Mouse (Mus musculus): ENCODE measurements around the gene Xpc.
A peak's percentile ranks its signal among the peaks of the same experiment; 100 is the strongest.
"Not testable (repeated sequence)": the region's sequence is repeated elsewhere in the genome, so short reads cannot be mapped to it uniquely, and the experiment has no call there.

Gene Xpc

DNA sequence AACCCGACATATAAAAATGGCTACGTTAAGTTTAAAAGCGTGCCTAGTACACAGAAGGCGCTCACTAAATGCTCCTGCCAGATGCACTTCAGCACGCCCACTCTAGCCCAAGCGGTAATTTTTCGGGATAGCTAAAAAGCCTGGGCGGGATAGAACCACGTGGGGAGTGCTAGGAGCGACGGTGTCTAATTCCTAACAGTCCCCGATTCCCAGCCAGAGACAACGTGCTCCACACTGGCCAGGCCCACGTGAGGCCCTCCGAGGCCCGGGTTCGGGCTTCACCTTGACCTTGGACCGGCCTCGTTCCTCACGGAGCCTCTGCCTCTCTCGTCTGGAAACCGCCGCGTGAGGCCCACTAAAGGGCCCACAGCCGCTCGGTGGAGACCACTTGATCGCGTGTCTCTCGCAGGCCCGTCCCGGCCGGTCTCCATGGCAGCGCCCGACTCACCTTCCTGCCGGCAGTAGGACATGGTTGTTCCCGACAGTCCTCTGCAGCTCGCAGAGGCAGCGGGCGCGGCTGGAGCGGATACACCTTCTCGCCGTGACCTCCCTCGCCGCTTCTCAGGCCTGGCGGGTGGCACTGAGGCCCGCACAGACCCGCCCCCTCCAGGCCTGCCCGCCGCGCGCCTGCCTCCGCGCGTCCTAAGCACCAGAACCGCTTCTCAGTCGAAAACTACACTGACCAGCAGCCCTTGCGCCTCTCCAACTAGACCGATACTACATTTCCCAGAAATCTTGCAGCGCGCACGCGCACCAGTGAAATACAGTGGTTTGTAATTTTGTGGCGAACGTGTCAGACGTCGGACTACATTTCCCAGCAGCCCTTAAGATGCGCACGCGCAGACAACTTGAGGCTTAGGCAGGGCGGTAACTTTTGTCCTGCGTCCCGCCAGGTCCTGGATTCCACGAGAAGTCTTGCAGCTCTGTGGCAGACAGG is 42.6 kb downstream of the Xpc start, which contains the start of the genes Chchd4 and Tmem43:
Gene Chchd4 (minus strand): TSS at position 679 of the 937 bp plus-strand sequence.
Gene Tmem43 (plus strand): TSS at position 836 of the 937 bp plus-strand sequence.
- peak; percentile 98 for DNase-seq (ENCODE audit: low read depth, low spot score)

DNA sequence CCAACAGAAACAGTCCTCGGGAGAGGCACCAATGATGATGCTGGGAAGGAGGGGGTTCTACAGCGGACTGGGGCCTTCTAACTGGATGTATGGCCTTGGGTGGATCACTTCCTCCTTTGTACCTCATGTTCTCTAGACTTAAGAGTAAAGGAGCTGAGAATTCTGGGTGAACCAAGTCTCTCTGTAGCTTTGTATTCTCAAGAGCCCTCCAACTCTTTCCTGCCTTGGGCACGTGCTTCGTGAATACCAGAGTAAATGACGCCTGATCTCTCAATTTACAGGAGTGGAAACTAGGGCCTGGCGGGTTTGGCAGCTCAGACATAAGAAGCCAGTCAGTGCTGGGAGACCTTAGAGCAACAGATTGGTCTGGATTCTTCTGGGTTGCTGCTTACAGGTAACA is 43.4 kb downstream of the Xpc start:
- DNase-seq (ENCODE audit: low read depth, low spot score), result peak; percentile 34

DNA sequence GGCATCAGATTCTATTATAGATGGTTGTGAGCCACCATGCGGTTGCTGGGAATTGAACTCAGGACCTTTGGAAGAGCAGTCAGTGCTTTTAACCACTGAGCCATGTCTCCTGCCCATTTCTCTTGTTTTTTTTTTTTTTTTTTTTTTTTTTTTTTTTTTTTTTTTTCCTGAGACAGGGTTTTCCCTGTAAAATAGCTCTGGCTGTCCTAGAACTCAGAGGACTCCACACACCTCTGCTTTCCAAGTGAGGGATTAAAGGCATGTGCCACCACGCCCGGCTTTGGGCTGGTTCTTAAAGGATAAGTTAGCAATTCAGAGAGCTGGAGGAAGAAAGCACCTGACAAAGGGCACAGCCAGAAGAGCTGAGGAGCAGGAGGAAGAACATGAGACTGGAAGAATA is 44.3 kb downstream of the Xpc start:
- not testable (repeated sequence) for DNase-seq (ENCODE audit: low read depth, low spot score)

DNA sequence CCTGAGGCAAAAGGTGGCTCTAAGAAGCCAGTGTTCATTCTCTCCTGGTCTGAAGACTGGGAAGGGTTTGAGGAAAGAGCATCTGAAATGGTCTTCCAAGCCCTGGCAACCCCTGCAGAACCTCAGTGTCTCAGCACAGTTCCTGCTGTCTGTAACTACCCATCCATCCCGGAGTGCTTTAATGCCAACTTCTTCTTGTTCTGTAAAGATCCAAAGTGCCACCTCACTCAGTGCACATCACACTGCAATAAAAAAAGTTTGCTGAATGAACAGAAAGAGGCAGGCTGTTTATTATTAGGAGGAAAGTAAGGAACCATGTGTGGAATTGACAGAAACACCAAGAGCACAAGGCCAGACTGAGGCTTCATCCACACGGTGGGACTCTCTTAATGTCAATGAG is 45.0 kb downstream of the Xpc start:
- no peak for DNase-seq (ENCODE audit: low read depth, low spot score)

DNA sequence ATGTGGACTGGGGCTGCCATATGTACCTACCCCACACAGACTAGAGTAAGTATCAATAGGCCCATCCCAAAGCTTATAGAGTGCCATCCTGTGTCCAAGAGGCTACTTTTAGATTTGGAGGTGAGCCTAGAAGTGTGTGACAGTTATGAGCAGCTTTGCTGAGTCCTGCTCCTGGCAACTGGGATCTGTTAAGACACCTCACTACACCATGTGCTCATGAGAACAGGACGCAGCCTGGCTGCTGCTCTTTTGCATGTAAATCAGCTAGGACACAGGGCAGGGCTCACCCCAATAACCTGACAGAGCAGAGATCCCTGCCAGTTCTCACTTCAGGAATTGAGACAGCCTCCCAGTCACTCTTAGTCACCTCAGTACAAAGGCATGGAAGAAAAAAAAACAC is 48.6 kb downstream of the Xpc start:
- no peak for DNase-seq (ENCODE audit: low read depth, low spot score)

DNA sequence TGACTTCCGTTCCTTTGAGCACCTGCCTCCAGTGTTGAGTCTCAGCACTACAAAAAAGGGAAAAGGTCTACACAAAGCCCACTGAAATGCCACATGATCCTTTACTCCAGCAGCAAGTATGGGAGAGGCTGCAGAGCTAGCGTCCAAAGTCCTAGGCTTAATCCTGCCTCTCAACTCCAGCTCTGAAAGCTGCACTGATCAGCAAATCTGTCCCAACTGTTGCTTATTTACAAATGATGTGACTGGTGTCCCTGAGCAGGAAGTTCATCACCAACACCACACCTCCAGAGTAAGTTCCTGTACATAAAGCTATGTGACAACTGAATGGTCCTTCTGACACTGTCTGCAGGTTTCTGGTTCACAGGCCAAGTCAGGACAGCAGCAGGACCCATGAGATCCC is 49.9 kb downstream of the Xpc start:
- no peak for DNase-seq (ENCODE audit: low read depth, low spot score)

DNA sequence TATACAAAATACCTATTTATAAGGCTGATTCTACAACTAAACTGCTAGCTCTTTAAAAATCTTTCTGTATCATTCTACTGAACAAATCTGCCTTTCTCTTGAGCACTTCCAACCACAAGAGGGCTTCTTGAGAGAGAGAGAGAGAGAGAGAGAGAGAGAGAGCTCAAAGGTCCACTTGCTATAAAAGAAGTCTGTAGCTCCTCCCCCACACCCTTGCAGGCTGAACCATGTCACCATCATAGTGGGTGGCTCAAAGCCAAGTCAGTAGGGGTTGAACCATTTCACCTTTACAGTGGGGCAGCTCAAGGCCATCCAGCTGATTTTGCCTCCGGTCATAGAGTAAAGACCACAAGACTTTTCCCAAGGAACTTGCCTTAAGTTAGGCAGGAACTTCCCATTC is 56.2 kb downstream of the Xpc start:
- DNase-seq (ENCODE audit: low read depth, low spot score), result peak; percentile 16

DNA sequence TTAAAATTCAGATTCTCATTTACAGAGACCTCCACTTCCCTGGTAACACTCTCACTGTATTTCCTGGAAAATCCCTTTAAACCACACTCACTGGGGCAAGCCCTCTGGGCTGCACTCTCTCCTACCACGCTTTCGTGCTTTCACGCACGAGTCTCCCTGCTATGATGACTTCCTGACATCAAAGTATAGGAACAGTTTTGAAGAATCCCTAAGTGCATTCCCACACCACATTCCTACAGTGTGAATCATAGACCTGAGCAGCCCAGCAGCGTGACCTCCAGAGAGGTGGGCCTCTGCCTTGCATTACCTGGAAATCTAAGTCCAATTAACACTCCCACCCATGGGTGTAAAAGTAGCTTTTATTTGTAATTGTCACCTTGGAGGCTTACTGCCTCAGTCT is 61.1 kb downstream of the Xpc start:
- DNase-seq (ENCODE audit: low read depth, low spot score), result no peak

DNA sequence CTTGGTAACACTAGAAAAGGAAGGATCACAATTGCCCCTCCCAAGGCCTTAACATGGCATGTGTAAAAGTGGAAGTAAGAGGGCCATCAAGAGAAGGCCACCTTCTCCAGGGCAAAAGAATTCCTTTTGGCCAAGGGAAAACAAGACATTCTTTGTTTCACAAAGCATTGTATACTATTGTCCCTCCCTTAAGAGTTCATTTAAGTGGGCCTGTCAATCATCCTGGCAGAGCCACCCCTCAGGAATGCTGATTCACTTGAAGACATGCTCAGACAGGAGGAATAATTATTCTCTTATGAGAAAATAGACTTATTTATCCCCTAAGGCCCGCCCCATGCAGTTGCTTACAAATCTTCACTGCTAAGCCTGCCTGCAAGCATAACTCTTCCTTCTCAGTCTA is 63.6 kb downstream of the Xpc start:
- DNase-seq (ENCODE audit: low read depth, low spot score), result no peak

DNA sequence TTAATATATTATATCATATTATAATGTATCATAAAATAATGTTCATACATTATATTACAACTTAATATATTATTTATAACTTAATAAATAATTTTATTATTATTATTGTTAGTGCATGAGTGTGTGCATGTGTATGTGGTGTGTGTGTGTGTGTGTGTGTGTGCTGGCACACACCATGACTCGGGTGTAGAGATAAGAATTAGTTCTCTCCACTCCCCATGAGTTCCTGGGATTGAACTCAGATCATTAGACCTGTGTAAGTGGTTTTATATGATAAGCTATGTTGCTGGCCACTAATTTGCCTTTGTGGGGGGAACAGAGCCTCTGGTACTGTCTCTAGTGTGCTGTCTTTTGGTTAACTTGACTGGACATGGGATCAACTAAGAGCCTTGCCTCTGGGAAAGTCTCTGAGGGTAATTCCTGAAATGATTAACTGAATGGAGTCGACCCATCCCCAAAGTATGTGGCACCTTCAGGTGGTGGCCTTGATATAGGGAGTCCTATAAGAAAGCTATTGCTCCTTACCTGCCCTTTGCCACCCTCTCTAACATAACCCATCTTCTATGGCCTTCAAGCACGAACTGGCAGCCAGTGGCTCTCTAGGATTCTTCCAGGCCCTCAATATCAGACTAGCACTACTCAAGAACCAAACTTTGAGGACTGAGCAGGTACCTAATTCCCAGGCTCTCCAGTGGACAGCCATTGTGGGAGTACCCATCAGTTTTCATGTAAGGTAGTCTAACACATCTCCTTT is 66.0 kb downstream of the Xpc start:
- no peak for DNase-seq (ENCODE audit: low read depth, low spot score)

DNA sequence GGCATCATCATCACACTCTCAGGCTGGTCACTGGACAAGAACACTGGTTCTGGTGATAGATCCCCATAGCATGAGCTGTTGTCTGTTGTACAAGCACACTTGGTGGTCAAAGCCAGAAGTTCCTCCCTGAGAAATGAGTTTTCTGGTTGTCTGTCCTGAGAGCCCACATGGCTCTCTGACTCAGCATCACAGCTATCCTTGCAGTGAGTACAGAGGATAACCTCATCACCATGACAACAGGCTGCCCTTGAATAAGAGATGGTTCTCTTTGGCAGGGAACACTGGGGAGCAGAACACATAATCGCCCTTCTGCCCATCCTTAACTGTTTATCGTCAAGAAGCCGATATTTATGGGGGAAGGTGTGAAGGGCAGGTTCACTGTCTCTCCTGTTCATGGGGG is 70.4 kb downstream of the Xpc start:
- DNase-seq (ENCODE audit: low read depth, low spot score), result no peak

DNA sequence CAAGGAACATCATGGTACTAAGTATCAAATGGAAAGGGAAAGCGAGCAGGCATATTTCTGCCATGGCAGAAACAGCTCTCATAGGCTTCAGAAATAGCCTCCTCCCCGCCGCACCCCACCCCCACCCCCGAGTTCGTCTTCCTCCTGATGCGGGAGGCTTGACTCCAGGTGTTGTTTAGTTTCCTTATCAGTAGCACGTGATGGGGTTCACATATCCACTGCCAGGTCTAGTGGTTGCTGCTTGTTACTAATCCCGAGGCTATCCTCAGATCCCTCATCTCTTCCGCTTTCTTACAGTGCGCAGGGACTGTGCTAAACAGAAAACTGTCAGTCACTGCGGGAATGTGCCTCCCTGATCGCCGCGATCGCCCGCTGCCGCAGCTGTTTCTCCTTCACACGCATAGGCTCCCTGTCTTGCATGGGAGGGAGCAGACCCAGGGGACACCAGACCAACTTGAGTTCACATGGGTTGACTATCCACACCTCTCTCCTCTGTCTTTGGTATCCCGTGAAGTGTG is 74.5 kb downstream of the Xpc start:
- peak; percentile 56 for DNase-seq (ENCODE audit: low read depth, low spot score)

DNA sequence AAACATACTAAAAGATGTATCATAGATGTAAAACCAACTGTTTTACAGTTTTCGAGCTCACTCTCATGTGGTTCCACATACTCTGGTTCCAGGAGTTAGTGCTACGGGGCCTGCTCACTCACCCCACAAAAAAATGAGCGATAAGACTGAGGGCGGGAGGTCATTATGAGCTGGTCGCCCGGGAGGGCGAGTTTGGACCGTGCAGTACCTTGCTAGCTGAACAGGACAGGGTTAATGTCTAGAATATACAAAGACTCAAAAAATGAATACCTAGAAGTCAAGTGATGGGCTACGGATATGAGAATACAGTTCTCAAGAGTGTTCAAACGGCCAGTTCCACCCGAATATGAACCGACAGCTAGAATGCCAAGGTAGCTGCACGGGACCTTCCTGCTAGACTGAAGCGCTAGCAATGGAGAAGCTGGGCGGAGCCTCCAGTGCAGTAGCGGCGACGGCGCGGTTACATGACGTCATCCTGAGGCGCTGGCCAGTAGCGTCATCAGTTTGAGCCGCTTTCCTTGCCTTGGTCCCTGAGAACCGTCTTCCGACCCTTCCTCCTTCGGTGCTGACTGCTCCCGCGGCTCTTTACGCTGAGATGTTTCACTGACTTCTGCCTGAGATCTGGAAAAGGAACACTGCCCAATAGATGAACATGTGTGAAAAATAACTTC is 75.1 kb downstream of the Xpc start:
- DNase-seq (ENCODE audit: low read depth, low spot score), result peak; percentile 97
